Mouse (Mus musculus): ENCODE data around the gene Tef.

Tef gene

GRCm38 (mm10) chr15:81830530-81830929 is 28.3 kb downstream of the Tef start:
- no peak for DNase-seq

GRCm38 (mm10) chr15:81831136-81831825 is 29.1 kb downstream of the Tef start:
- DNase-seq, result peak; percentile 96

- peak; percentile 53 for DNase-seq
These were observed 30.0 kb downstream of the Tef start for GRCm38 (mm10) chr15:81832219-81832618.

GRCm38 (mm10) chr15:81833481-81833880 is 31.3 kb downstream of the Tef start:
- no peak for DNase-seq

GRCm38 (mm10) chr15:81834171-81834841 is 32.1 kb downstream of the Tef start:
- DNase-seq, result no peak

GRCm38 (mm10) chr15:81835007-81835880 is 33.0 kb downstream of the Tef start:
- peak; percentile 33 for DNase-seq

GRCm38 (mm10) chr15:81836124-81836821 is 34.1 kb downstream of the Tef start:
- DNase-seq, result peak; percentile 90

GRCm38 (mm10) chr15:81836966-81837920 is 35.0 kb downstream of the Tef start:
- DNase-seq, result no peak

- peak; percentile 25 for DNase-seq
These were observed 36.5 kb downstream of the Tef start for GRCm38 (mm10) chr15:81838554-81839235.

GRCm38 (mm10) chr15:81839634-81840033 is 37.4 kb downstream of the Tef start:
- peak; percentile 82 for DNase-seq

GRCm38 (mm10) chr15:81840306-81840705 is 38.1 kb downstream of the Tef start:
- no peak for DNase-seq

- DNase-seq, result no peak
These were observed 40.1 kb downstream of the Tef start for GRCm38 (mm10) chr15:81842275-81842674.

GRCm38 (mm10) chr15:81845033-81845625 is 42.9 kb downstream of the Tef start:
- no peak for DNase-seq

- peak; percentile 63 for DNase-seq
These were observed 43.5 kb downstream of the Tef start for GRCm38 (mm10) chr15:81845724-81846123.

- DNase-seq, result no peak
These were observed 44.5 kb downstream of the Tef start for GRCm38 (mm10) chr15:81846755-81847154.

GRCm38 (mm10) chr15:81847161-81847560 is 44.9 kb downstream of the Tef start:
- DNase-seq, result no peak

- DNase-seq, result no peak
These were observed 45.6 kb downstream of the Tef start for GRCm38 (mm10) chr15:81847861-81848260.

- DNase-seq, result peak; percentile 73
These were observed 46.1 kb downstream of the Tef start for GRCm38 (mm10) chr15:81848301-81848700.

- no peak for DNase-seq
These were observed 46.9 kb downstream of the Tef start for GRCm38 (mm10) chr15:81849104-81849503.

GRCm38 (mm10) chr15:81850718-81851117 is 48.5 kb downstream of the Tef start:
- DNase-seq, result no peak

- no peak for DNase-seq
These were observed 49.2 kb downstream of the Tef start for GRCm38 (mm10) chr15:81851375-81851774.
